Mouse (Mus musculus): Measurements from ENCODE around the gene Phldb2. TPM values are rescaled to one million over a fixed set of nuclear protein-coding genes. Genes with fewer than 3 reads are reported as not detected.

Gene Phldb2
- total RNA-seq, 2 experiments from 2014 or later = 4.4 to 5.4 TPM

- no peak for TF ChIP-seq CTCF (conservative IDR thresholded peaks at IDR 0.05)
- no peak overlapping the region for H3K4me3 ChIP-seq
- no peak overlapping the region for H3K27ac ChIP-seq
- DNase-seq (ENCODE audit: low spot score in 2 of 2) = no peak
Observed at GRCm38 (mm10) chr16:45940701-45941100, 12.7 kb downstream of the Phldb2 start.

- TF ChIP-seq CTCF (conservative IDR thresholded peaks at IDR 0.05) = peak; percentile 49
- Histone ChIP-seq H3K4me3 (no peak overlapping the region), H3K27ac (no peak overlapping the region)
- DNase-seq (ENCODE audit: low spot score in 2 of 2) = no peak
Observed at GRCm38 (mm10) chr16:45939436-45939835, 14.0 kb downstream of the Phldb2 start.

DNA sequence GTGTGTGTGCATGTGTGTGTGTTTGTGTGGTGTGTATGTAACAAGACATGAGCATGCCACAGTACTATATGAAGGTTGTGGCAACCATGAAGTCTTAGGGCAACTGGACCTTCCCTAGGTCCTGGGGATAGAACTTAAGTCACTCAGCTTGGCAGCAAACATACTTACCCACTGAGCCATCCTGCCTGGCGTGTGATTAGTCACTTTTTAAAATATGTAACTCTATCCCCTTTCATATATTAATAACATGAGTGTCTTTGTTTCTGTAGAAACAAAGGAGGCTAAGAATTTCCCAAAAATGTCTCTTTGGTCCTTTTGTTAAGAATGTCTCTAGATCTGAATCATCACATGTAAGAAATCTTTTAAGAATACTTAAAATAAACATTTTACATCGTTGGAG, 16.0 kb downstream of the Phldb2 start:
- Histone ChIP-seq H3K4me3 (no peak overlapping the region), H3K27ac (peak overlapping the region; percentile 46; the same call in 1 of the 2 replicates)
- TF ChIP-seq CTCF (conservative IDR thresholded peaks at IDR 0.05) = no peak
- no peak for DNase-seq (ENCODE audit: low spot score in 2 of 2)

DNA sequence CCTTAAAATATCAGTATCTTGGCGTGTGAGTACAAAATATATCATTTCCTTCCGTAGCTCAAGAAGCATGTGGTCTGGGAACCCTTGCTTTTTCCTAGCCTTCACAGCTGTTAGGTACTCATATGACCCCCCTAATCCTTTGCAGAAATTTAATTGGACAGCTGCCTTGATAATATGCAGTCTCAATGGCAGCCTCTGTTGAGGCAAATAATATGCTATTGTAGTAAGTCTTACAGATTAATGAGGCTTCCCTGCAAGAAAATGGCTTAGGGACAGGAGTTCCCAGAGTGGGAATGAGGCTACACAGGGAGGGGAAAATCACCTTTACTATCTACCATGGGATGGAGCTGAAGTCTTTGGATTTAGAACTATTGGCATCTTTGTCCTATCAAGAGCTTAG, 16.9 kb downstream of the Phldb2 start:
- TF ChIP-seq CTCF (conservative IDR thresholded peaks at IDR 0.05) = no peak
- Histone ChIP-seq H3K4me3 (no peak overlapping the region), H3K27ac (peak overlapping the region; percentile 46)
- DNase-seq (ENCODE audit: low spot score in 2 of 2) = no peak

DNA sequence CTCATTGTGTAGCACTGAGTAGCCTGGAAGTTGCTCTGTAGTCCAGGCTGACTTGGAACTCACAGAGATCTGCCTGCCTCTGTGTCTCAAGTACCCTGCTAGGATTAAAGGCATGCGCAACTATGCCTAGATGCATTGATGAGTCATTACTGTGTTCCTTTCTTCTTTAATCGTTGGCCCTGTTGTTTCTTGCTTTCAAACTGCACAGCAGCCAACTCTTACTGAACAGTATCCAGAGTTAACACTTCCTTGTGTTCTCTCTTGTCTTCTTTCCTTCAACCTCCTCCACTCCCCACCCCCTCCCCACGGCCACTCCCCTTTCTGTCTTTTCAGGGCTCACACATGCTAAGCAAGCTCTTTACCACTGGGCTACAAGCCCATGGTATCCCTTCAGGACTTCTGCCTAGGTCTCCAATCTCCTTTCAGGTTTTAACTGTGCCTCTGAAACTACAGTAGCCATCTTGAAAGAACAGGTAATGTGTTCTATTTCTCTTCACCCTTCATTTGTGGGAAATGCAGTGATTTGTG, 17.4 kb downstream of the Phldb2 start:
- no peak for TF ChIP-seq CTCF (conservative IDR thresholded peaks at IDR 0.05)
- Histone ChIP-seq H3K4me3 (no peak overlapping the region), H3K27ac (peak overlapping the region; percentile 46; the same call in 1 of the 2 replicates)
- DNase-seq (ENCODE audit: low spot score in 2 of 2) = no peak

- TF ChIP-seq CTCF (conservative IDR thresholded peaks at IDR 0.05) = no peak
- H3K4me3 ChIP-seq = no peak overlapping the region
- DNase-seq (ENCODE audit: low spot score in 2 of 2) = no peak
- H3K27ac ChIP-seq = no peak overlapping the region
Observed at GRCm38 (mm10) chr16:45934721-45935407, 18.5 kb downstream of the Phldb2 start.

DNA sequence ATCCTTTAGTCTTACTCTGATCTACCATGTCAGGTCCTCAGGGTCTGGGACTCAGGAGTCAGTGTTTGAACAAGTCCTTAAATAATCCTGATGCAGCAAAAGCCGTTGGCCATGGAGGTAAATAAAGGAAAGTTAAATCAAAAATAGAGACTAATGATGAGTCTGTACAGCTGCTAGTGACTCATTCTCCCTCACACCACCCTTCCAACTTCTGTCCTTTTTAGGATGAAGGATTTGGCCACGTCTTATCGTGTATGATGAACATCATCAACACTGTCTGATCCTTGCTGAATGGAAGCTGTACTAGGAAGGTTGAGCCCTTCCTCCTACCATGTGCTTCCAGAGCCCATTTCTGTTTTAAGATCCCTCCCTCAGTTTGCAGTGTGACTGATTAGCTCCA, 23.1 kb downstream of the Phldb2 start:
- no peak for TF ChIP-seq CTCF (conservative IDR thresholded peaks at IDR 0.05)
- no peak overlapping the region for H3K4me3 ChIP-seq
- H3K27ac ChIP-seq = no peak overlapping the region
- DNase-seq (ENCODE audit: low spot score in 2 of 2) = no peak

- Histone ChIP-seq H3K27ac (no peak overlapping the region), H3K4me3 (no peak overlapping the region)
- DNase-seq (ENCODE audit: low spot score in 2 of 2) = no peak
- no peak for TF ChIP-seq CTCF (conservative IDR thresholded peaks at IDR 0.05)
Observed at GRCm38 (mm10) chr16:45928090-45928489, 25.3 kb downstream of the Phldb2 start.

DNA sequence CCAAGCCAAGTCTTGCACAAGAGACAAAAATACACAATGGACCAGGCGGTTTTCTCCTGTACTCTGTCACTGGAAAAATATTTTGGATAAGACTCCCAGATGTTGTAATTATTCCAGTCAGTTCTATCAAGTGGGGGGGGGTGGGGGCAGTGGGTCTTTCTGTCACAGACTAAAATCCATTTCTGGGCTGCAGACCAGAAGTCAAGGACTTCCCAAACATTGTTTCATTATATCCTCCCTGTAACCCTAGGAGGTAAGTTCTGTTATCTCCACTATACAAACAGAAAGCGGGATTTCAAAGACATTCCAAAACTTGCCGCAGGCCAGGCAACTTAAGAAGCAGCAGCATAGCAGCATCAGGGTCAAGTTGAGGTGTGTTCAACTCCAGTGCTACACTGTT, 25.8 kb downstream of the Phldb2 start:
- TF ChIP-seq CTCF (conservative IDR thresholded peaks at IDR 0.05) = no peak
- H3K27ac ChIP-seq = no peak overlapping the region
- no peak overlapping the region for H3K4me3 ChIP-seq
- no peak for DNase-seq (ENCODE audit: low spot score in 2 of 2)

GRCm38 (mm10) chr16:45926875-45927274, 26.5 kb downstream of the Phldb2 start:
- no peak for DNase-seq (ENCODE audit: low spot score in 2 of 2)
- TF ChIP-seq CTCF (conservative IDR thresholded peaks at IDR 0.05) = no peak
- no peak overlapping the region for H3K27ac ChIP-seq
- no peak overlapping the region for H3K4me3 ChIP-seq

GRCm38 (mm10) chr16:45923731-45924424, 29.5 kb downstream of the Phldb2 start:
- DNase-seq (ENCODE audit: low spot score in 2 of 2) = no peak
- Histone ChIP-seq H3K4me3 (no peak overlapping the region), H3K27ac (no peak overlapping the region)
- no peak for TF ChIP-seq CTCF (conservative IDR thresholded peaks at IDR 0.05)

DNA sequence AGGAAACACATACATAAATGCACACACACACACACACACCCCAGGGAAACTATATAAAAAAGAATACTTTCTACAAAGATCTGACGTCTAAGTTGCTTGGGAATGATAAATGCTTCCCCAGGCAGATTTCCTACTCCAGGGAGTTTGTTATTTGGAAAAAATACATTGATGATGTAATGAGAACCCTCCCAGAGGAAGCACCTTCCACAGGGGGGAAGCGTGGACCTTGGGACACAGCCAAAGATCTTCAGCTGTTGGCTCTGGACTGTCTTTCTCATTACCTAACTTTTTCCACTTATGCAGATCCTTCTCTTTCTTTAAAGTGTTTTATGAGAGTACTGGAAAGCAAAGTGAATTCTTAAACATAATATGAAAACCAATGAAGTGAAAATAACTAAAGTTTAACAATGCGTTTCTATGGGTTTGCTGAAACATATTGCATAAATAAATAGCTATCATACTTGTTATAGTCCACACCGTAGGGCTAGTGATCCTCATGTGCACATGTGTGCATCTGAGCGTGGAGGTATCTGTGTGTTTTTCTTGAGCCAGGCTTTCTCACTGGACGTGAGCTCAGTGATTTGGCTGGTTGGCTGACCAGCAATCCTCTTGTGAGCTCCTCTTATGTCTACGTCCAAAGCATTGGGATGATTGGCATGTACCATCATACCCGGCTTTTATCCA, 30.7 kb downstream of the Phldb2 start:
- TF ChIP-seq CTCF (conservative IDR thresholded peaks at IDR 0.05) = no peak
- Histone ChIP-seq H3K27ac (no peak overlapping the region), H3K4me3 (no peak overlapping the region)
- no peak for DNase-seq (ENCODE audit: low spot score in 2 of 2)

DNA sequence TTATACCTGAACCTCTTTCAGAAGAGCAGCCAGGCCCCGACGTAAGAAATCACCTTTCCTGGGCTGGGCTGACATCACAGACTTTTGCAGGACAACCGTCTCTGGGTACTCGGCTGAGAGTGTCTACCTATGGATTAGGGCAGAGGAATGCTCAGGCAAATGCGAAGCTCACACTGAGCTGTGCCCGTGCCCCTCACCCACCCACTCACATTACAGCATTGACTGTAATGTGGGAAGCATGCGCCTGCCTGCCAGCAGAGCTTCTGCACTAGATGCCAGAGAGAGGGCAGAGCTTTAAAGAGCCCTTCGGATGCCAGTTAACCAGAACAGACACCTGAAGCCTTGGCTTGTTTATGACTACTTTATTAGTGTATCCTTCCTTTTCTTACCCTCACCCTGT, 33.8 kb downstream of the Phldb2 start:
- no peak for TF ChIP-seq CTCF (conservative IDR thresholded peaks at IDR 0.05)
- no peak overlapping the region for H3K27ac ChIP-seq

More for the DNA sequence above, 33.8 kb downstream of the Phldb2 start:
- DNase-seq (ENCODE audit: low spot score in 2 of 2) = peak; percentile 27 to 41
- no peak overlapping the region for H3K4me3 ChIP-seq
